Mouse (Mus musculus): Measurements from ENCODE around the gene Orc3.

- TF ChIP-seq CTCF (IDR thresholded peaks at IDR 0.05; ENCODE audit: insufficient read depth, low read length) (no peak), POLR2A (IDR thresholded peaks at IDR 0.05; ENCODE audit: borderline replicate concordance, extremely low read depth, low read depth, low read length) (no peak)
Measured at GRCm38 (mm10) chr4:34572876-34573275, 41.9 kb downstream of the Orc3 start.
